Mouse (Mus musculus) induced T-regulatory cell, adult 2 months (primary cell): ENCODE data around the gene Dnajb2.

ENCODE experiments used
- DNase-seq: peaks from one replicate; pipeline ENCODE4 v3.0.0-alpha.2; 2012; ENCODE audit warnings: low read depth

The Dnajb2 gene

DNA sequence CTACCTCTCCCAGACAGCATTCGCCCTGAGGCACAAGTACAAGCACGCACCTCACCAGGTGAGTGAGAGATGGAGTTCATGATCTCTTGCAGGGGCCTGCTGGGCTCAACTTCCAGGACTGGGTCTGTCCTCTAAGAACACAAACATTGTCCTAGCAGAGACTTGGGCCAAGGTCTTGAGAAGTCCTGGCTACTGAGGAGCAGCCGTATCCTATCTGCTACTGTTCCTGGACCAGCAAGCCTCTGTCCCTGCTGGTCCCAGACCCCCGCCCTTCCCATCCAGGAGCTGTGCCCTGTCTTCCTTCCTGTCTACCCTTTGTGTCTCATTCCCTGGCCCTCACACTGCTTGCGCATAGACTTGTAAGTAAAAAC is 57.1 kb downstream of the Dnajb2 start:
- DNase-seq = no peak

DNA sequence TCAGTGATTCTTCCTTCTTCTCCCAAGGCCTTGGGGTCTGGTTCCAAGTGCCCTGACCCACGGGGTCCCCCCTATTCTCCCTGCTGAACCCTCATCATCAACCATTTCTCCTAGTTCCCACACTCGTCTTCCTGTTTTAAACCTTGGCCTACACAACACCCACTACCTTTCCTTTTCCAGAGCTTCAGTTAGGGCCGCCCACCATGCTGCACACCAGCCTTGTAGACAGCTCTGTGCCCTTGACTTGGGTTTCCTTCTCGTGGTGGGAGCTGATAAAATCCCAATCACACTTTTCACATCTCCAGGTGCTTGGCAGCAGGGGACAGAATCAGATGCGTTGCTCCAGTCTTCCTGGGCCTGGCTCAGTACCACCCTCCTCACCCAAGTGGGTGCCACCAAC is 58.1 kb downstream of the Dnajb2 start:
- no peak for DNase-seq
